Mouse (Mus musculus) kidney, adult 8-10 months (tissue): ENCODE measurements at regions not wholly inside any gene's neighbourhood (a gene's known extent, or its start where the extent isn't known, plus 50 kb on each side); places are given as distances from the start of the nearest gene placed in this dataset.

ENCODE experiments used
- DNase-seq, 2 experiments: peaks; one replicate each; pipeline ENCODE4 v3.0.0; 2022

DNA sequence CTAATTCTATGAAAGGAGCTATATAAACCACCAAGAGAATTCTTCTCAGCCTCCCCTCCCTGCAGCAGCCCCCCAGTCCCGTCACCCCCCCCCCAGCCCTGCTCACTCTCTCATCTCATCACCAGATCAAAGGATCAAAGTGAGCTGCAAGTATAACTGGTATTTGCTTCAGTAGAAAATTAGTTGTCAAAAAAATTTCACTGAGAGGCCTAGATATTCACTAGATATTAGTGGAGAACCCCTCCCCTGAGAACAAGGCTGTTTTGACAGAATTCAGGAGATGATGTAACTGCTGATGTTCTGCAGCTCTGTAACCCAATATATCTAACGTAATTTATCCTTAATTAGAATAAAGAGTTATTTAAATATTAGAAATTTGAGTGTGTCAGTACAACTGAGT is 124.2 kb upstream of the Slitrk2 start:
- DNase-seq: no peak

DNA sequence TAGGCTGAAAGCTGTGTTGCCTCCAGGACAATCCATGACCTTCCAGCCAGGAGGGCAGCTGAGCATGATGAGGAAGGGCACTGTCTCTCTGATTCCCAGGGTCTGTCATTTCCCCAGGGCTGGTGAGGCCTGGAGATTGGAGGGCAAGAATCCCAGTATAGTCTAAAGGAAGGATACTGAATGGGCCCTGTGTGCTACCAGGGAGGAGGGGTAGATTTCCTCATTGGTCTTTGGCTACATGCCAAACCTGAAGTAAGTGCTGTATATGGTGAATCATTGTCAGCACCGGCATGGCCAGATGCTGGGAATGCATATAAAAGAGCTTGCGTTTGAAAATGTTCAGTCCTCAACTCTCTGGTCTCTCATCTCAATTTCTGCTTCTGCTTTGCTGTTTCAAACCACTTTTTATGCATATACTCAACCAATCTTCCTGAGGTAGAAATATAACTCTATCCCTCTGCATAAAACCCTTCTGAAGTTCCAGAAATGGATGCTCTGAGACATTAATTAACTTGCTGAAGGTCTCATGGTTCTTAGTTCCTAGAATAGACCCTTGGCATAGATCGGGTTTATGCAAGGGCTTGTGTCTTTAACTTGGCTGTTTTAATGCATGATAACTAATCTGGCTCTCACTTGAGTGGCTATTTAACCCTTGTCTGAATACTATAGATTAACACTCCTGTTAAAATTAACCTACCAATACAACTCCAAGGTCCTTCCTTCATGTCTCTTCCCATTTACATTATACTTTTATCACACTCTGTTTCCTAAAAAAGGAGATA is 122.1 kb upstream of the Slitrk2 start:
- peak in 1 of 2 experiments; percentile 6 for DNase-seq

DNA sequence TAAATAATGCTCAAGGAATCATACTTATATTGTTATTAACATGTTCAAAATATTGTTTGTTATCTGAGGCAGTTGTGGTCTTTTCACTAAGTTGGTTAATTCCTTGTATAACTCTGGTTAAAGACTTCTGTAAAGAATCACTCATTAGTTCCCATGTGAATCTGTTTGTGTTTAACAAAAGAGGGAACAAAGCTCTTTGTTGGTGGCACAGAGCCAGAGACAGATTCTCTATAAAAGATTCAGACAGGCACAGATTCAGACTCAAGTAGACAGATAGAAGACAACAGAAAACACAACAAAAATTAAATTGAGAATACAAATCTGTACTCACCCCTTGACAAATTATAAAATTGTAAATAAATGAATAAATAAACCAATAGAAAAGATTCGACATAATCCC is 120.2 kb upstream of the Slitrk2 start:
- DNase-seq: peak in 1 of 2 experiments; percentile 14

DNA sequence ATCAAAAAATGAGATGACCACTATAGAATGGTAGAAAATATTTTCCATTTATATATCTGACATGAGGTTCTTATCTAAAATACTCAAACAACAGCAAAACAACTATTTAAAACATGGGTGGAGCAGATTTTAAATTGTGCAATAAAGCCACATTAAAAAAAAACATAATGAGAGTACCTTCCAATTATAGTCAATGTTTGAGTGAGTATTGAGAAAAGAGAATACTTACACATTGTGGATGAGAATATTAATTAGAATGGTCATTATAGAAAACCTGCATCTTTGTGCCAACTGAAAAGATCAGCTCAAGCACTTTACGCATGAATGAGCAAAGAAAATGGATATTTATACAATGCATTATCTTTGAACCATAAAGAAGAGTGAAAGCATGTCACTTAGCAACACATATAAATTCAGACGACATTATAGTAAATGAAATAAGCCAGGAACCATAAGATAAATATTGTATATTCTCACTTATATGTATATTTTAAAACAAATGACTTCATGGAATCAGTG is 105.1 kb upstream of the Slitrk2 start:
- DNase-seq: no peak

DNA sequence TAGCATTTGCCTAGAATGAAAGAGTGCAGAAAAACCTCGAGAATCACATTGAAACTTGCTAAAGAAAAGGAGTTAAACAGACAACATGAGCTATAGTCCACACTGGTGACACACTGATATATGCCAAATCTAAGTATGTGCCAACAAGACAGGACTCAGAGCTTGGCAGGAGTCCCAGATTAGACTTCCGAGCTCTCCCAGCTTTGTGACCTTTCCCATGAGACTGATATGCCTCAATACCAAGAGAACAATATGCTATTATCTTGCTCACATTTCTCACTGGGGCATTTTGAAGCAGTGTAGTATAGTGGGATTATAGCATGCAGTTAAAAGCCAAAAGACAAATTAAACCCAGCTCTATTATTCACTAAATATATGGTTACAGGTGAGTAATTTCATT is 94.6 kb upstream of the Slitrk2 start:
- no peak for DNase-seq
